Mouse (Mus musculus) natural killer cell, adult 2 months (primary cell): ENCODE measurements around the gene Tprn.

Experiments used
- DNase-seq, 2 experiments: peaks; one replicate each; pipeline ENCODE4 v3.0.0; 2022; ENCODE audit warnings: low spot score in 2 of 2

Gene Tprn

GRCm38 (mm10) chr2:25292856-25293255 is 30.4 kb downstream of the Tprn start:
- peak; percentile 51 to 68 for DNase-seq

GRCm38 (mm10) chr2:25293706-25294105 is 31.3 kb downstream of the Tprn start:
- no peak for DNase-seq

GRCm38 (mm10) chr2:25297093-25297492 is 34.7 kb downstream of the Tprn start:
- DNase-seq = no peak

- DNase-seq = no peak
Observed at GRCm38 (mm10) chr2:25298046-25298445, 35.6 kb downstream of the Tprn start.

- no peak for DNase-seq
Observed at GRCm38 (mm10) chr2:25303452-25303851, 41.0 kb downstream of the Tprn start.

- DNase-seq = no peak
Observed at GRCm38 (mm10) chr2:25303931-25304656, 41.7 kb downstream of the Tprn start.

GRCm38 (mm10) chr2:25304657-25305541 is 42.5 kb downstream of the Tprn start:
- peak in 1 of 2 experiments; percentile 36 for DNase-seq

- DNase-seq = no peak
Observed at GRCm38 (mm10) chr2:25305587-25306359, 43.4 kb downstream of the Tprn start.

GRCm38 (mm10) chr2:25310180-25310579 is 47.8 kb downstream of the Tprn start:
- DNase-seq = no peak

- DNase-seq = no peak
Observed at GRCm38 (mm10) chr2:25310969-25311368, 48.6 kb downstream of the Tprn start.

GRCm38 (mm10) chr2:25311491-25311891 is 49.1 kb downstream of the Tprn start:
- no peak for DNase-seq

GRCm38 (mm10) chr2:25318119-25318966 is 55.9 kb downstream of the Tprn start:
- no peak for DNase-seq

GRCm38 (mm10) chr2:25318971-25319773 is 56.8 kb downstream of the Tprn start, which contains the start of gene Grin1:
Gene Grin1 (minus strand): TSS chr2:25319187.
- DNase-seq = peak in 1 of 2 experiments; percentile 45
